Mouse (Mus musculus) 3134 (cell line): ENCODE measurements at regions not wholly inside any gene's neighbourhood (a gene's known extent, or its start where the extent isn't known, plus 50 kb on each side); places are given as distances from the start of the nearest gene placed in this dataset.
A peak's percentile ranks its signal among the peaks of the same experiment; 100 is the strongest.

Source experiments
- DNase-seq: peaks from one replicate; pipeline ENCODE4 v3.0.0-alpha.2; 2011; ENCODE audit warnings: low spot score; ENCODE audit not compliant: insufficient read length; ENCODE audit errors: extremely low read depth

GRCm38 (mm10) chr1:120667776-120668175 lies 65.6 kb downstream of the En1 start:
- peak; percentile 10 for DNase-seq

- DNase-seq = no peak
Measured at GRCm38 (mm10) chr1:120683532-120684245, 81.5 kb downstream of the En1 start.

- no peak for DNase-seq
Measured at GRCm38 (mm10) chr1:120685650-120686244, 83.5 kb downstream of the En1 start.

DNA sequence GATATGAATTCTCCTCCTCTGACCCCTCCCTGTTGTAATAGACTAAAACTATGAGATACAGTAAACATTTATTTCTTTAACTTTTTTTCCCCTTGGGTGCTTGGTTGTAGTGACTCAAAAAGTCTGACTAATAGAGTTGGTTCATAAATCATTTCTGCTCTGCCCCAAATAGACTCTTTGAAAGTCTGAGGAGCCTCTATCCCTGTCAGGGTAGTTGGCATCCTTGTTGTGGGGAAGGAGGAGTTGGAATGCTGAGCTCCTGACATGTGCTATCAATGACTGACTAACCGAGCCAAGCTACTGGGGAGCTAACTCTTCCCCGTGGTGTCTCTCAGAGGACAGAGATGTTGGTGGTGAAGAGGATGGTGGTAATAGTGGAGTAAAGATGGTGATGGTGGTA lies 89.4 kb downstream of the En1 start:
- DNase-seq = no peak

- DNase-seq = no peak
Measured at GRCm38 (mm10) chr1:120698189-120698588, 96.0 kb downstream of the En1 start.

GRCm38 (mm10) chr1:120704201-120704600 lies 102.0 kb downstream of the En1 start:
- no peak for DNase-seq

- no peak for DNase-seq
Measured at GRCm38 (mm10) chr1:120706011-120706410, 103.8 kb downstream of the En1 start.

- DNase-seq = no peak
Measured at GRCm38 (mm10) chr1:120708511-120708910, 106.3 kb downstream of the En1 start.

DNA sequence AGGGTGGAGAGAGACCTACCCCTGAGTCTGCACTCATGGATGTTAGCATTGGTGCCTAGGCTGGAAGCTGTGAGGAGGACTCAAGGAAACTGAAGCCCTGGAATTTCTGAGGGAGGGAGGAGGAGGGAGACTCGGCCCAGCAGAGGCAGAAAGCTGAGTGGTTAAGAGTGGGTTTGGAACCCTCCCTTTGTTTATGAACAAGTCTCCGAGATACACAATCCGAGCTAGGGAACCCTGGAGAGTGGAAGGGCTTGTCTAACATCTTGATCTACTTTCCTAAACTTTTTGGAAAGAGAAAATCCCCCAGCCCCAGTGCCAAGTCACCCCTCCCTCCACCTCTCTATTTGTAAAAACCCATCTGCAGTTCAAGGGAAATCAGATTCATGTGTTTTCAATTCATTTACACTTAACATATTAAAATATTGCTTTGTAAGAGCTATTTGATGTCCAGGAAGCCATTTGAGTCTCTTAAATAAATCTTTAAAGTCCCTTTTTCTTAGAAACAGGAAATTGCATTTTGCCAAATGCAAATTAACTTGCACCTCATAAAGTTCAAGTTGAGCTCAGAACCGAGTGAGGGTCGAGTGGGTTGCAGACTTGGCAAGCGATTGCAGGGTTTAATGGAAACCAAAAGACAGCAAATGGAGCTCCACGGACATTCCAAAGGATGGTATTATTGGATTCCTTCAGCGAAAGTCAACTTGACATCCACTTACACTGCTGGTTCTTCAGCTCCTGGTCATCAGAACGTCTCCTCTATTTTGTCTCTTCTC lies 113.1 kb downstream of the En1 start:
- DNase-seq = no peak

- no peak for DNase-seq
Measured at GRCm38 (mm10) chr1:120726777-120727176, 124.6 kb downstream of the En1 start.

DNA sequence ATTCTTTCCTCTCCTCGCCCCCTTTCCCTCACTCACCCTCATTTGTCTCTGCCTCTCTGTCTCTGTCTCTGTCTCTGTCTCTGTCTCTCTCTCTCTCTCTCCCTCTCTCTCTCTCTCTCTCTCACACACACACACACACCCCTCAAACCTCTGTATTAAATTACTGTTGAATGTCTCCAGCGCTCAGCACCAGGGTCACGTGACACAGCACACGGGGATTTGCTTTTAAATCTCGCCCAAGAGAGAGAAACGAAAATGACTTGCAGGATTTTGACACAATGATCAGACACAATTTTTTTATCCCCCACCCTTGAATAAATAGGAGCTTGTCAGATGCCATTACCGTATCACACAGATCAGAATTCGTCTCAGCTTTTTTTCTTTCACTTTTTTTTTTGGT lies 125.2 kb downstream of the En1 start:
- no peak for DNase-seq

GRCm38 (mm10) chr1:120732003-120732402 lies 129.8 kb downstream of the En1 start:
- DNase-seq = no peak

- DNase-seq = no peak
Measured at GRCm38 (mm10) chr1:120733683-120734082, 131.5 kb downstream of the En1 start.

DNA sequence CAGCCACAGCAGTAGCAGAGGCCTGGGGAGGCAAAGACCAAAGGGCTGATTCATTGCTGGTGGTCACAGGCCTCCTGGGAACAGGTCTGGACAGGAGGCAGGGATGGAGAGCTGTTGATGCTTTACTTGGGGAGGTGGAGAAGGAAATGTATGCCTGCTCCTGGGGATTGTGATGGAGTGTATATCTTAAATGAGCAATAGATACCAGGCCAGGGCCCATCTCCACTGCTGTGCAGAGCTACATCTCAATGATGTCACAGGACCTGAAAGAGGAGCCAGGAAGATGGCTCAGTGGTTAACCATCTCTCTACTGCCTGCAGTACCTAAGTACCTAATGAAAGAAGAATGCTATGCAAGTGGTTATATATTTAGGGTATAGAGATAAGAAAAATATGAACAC lies 132.6 kb downstream of the En1 start:
- DNase-seq = no peak

DNA sequence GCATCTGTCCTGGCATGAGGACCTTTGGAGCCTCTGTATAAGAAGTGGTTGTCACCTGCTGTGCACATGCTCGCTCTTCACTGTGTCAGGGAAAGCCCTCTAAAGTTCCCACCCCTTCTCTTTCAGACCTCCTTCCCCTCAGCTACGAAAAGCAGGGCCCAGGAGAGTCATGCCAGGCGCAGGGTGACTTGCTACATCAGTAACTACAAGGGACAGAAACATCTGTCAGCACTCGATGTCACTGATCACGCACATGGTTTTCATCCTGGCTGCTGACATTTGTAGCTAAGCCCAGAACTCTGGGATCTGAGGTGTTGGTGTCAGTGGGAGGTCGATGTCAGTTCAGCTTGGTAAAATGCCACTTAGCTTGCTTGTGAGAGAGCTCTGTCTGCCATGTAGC lies 137.3 kb downstream of the En1 start:
- no peak for DNase-seq

GRCm38 (mm10) chr1:120741091-120741740 lies 139.0 kb downstream of the En1 start:
- DNase-seq = no peak

DNA sequence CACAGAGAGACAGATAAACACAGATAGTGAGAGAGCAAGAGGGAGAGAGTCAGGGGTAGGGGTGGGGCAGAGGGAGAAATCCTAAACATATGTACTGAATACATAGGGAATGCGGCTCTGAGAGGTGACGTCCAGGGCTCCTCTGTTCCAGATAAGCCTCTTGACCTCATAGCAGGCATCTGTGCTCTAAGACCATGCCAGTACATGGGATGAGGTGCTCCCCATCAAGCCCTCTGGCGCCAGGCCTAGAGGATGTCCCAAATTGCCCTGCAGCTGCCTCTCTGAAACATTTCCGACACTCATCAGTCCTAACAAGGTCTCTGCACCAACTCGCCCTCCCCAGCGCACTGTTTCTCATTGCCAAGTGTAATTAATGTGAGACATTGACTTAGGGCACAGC lies 146.7 kb downstream of the En1 start:
- DNase-seq = no peak

DNA sequence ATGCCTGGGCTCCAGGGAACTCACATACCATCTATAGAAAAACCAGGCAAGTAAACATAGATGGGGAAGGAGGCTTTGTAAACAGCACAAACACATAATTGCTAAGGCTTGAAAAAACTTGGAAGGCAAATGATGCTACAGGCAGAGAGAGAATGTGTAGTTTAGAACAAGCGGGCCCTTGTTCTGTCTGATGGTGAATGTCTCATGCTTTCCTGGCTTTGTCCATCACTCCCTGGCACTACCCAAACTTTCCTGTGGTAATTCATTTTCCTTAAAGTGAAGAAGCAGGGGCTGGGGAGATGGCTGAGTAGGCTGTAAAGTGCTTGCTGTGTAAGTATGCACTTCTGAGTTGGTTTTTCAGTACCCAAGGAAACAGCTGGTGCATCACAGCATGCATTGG lies 151.2 kb downstream of the En1 start:
- DNase-seq = no peak

DNA sequence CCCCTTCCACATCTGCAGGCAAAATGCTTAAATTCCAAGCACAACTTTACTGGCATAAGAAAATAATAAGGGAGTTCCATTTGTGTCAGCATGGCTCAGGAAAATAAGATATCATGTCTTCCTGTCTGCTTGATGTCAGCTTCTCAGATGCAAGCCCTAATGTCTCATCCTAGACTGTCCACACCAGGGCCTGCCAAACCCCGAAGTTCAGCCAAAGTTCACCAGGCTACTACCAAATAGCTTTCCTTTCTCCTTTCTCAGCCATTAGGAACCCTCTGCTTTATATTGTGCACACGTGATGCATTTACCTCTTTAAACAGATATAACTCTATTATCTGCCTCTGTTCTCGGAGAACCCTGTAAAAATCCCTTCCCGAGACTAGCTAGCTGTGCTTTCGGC lies 152.1 kb downstream of the En1 start:
- DNase-seq = no peak

DNA sequence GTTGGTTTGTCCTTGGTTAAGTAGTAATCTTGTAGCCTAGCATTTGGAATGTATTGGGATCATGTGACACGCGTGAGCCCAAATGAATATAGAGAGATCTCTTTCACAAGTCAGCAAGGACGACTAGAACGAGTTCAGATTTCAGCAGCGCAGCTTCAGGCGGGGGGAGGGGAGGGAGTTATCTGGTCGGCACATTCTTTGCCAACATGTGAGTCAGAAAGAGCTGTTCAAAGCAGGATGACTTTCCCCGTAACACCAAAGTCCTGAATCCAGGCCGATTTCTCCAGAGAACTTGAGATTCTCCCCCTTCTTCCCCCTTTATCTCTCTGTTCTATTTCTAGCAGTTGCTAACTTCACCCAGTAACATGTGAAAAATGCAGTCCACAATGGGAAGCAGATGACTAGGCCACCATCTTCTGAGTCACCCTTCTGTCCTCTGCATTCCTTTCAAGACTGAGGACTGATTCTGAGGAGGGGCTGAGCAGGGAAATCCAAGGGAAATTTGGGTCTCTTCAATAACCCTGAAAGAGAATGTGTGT lies 155.1 kb downstream of the En1 start:
- peak; percentile 85 for DNase-seq

- DNase-seq = peak; percentile 76
Measured at GRCm38 (mm10) chr1:120758172-120758571, 156.0 kb downstream of the En1 start.
